Mouse (Mus musculus): ENCODE measurements at regions not wholly inside any gene's neighbourhood (a gene's known extent, or its start where the extent isn't known, plus 50 kb on each side); places are given as distances from the start of the nearest gene placed in this dataset.

GRCm38 (mm10) chr7:134501079-134501478, 115.6 kb upstream of the D7Ertd443e start:
- TF ChIP-seq CTCF (IDR thresholded peaks at IDR 0.05; ENCODE audit: low read depth, low read length) (no peak), GATA1 (IDR thresholded peaks at IDR 0.05; ENCODE audit: borderline replicate concordance, low read length) (no peak), TAL1 (conservative IDR thresholded peaks at IDR 0.05; ENCODE audit: low read depth, low read length) (no peak), GATA2 (IDR thresholded peaks at IDR 0.05; ENCODE audit: borderline replicate concordance, low read depth, low read length) (no peak)

All from G1E (cell line).